Mouse (Mus musculus): ENCODE data around the gene Grin3a. TPM values are rescaled to one million over a fixed set of nuclear protein-coding genes. Genes with fewer than 3 reads are reported as not detected.
A peak's percentile ranks its signal among the peaks of the same experiment; 100 is the strongest.

Gene Grin3a
- polyA plus RNA-seq, 1 experiment = 0.05 TPM

DNA sequence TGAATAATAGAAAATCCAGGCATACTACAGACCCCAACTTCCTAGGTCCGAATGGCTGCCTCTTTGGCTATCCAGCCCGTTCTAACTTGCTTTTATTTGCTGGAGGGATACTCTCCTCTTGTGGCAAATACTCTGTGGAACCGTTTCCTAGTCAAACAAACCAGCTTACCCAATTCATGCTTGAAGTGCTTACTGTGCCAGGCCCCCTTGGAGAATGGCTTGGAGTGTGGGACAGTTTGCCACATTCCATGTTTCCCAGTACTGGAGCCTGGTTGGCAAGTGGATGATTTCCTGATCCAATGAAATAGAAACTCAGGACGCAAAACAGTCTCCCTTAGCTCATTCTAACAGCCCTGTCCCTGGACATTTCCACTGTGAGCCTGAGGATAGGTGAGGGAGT, 183.3 kb downstream of the Grin3a start:
- Histone ChIP-seq H3K36me3 (ENCODE audit: control insufficient read depth, insufficient read depth, low read length) (peaks cover 29% of the 10 kb centered on the region), H3K27me3 (ENCODE audit: control insufficient read depth, insufficient read depth, low read length) (no peaks in the 10 kb centered on the region), H3K27ac (ENCODE audit: control insufficient read depth, insufficient read depth, low read length) (no peak overlapping the region), H3K4me3 (ENCODE audit: control insufficient read depth, insufficient read depth, low read length) (no peak overlapping the region), H3K4me1 (replicated peaks; ENCODE audit: control insufficient read depth, insufficient read depth, low read length) (no peaks in the 10 kb centered on the region)
- no peak for DNase-seq
- 97% methylated on average over 4 of the region's 4 CpGs for WGBS
- TF ChIP-seq POLR2A (IDR thresholded peaks at IDR 0.05; ENCODE audit: control insufficient read depth, extremely low read depth, insufficient read depth, low read length, poor library complexity) (no peak), CTCF (IDR thresholded peaks at IDR 0.05; ENCODE audit: borderline replicate concordance, control insufficient read depth, extremely low read depth, insufficient read depth, low read length, poor library complexity) (no peak)

DNA sequence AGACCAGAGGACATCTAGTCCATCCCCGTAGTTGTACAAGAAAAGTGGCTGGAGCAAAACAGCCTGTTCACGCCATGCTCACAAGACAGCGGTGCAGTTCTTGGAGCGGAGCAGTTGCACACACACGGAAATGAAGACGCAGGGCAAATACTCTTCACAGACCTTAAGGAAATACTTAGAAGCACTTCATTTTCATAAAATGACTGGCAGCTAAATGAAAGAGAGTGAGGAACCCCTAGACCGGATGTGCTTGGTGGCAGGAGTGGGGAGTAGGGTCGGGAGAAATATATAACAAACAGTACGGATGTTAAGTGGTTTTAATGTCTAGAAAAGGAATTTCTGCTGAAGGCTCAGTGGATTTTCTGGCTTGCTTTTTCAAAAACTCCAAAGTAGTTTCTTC, 183.9 kb downstream of the Grin3a start:
- Histone ChIP-seq H3K4me1 (replicated peaks; ENCODE audit: control insufficient read depth, insufficient read depth, low read length) (no peaks in the 10 kb centered on the region), H3K27me3 (ENCODE audit: control insufficient read depth, insufficient read depth, low read length) (no peaks in the 10 kb centered on the region), H3K27ac (ENCODE audit: control insufficient read depth, insufficient read depth, low read length) (no peak overlapping the region), H3K4me3 (ENCODE audit: control insufficient read depth, insufficient read depth, low read length) (no peak overlapping the region), H3K36me3 (ENCODE audit: control insufficient read depth, insufficient read depth, low read length) (peaks cover 34% of the 10 kb centered on the region)
- WGBS = 95% methylated on average over 9 of the region's 9 CpGs
- TF ChIP-seq CTCF (IDR thresholded peaks at IDR 0.05; ENCODE audit: borderline replicate concordance, control insufficient read depth, extremely low read depth, insufficient read depth, low read length, poor library complexity) = no peak
- TF ChIP-seq POLR2A (IDR thresholded peaks at IDR 0.05; ENCODE audit: control insufficient read depth, extremely low read depth, insufficient read depth, low read length, poor library complexity) = no peak
- no peak for DNase-seq

DNA sequence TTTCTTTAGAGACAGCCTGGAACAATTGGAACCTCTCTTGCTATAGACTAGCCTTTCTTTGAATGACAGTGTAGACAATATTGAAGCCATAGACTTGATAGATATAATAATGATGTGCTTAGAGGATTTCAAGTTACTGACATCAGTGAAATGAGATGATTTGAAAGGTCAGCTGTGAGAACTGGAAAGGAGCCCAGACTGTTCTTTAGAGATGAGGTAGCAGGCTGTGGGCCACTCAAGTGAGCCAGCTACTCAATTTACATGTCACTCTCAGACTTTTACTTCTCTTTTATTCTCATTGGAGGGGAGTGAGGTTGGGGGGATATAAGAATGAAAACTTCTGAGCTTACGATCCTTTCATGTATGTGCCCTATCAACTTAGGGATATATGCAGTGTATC, 186.1 kb downstream of the Grin3a start:
- H3K4me1 ChIP-seq (replicated peaks; ENCODE audit: control insufficient read depth, insufficient read depth, low read length) = no peaks in the 10 kb centered on the region
- no peak for DNase-seq
- peaks cover 53% of the 10 kb centered on the region for H3K36me3 ChIP-seq (ENCODE audit: control insufficient read depth, insufficient read depth, low read length)
- TF ChIP-seq POLR2A (IDR thresholded peaks at IDR 0.05; ENCODE audit: control insufficient read depth, extremely low read depth, insufficient read depth, low read length, poor library complexity) (no peak), CTCF (IDR thresholded peaks at IDR 0.05; ENCODE audit: borderline replicate concordance, control insufficient read depth, extremely low read depth, insufficient read depth, low read length, poor library complexity) (no peak)
- no peaks in the 10 kb centered on the region for H3K27me3 ChIP-seq (ENCODE audit: control insufficient read depth, insufficient read depth, low read length)
- H3K27ac ChIP-seq (ENCODE audit: control insufficient read depth, insufficient read depth, low read length) = no peak overlapping the region
- H3K4me3 ChIP-seq (ENCODE audit: control insufficient read depth, insufficient read depth, low read length) = no peak overlapping the region
- 90% methylated on average over 1 of the region's 1 CpGs for WGBS

DNA sequence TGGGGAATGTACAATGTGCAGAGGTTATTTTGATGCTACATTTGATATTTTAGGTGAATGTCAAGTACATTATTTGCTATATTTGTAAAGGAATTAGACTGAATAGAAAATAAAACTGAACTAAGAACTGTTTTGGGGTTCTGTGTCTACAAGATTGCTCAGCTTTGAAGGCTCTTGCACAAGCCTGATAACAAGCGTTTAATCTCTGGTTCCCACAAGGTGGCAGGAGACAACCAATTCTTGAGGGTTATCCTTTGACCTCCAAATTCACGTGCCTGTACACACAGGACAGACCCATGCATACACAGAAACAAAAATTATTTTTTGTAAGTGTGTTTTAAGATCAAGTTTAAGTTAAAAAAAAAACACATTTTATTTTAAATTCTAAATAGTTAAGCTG, 205.6 kb downstream of the Grin3a start:
- H3K4me3 ChIP-seq (ENCODE audit: control insufficient read depth, insufficient read depth, low read length) = no peak overlapping the region
- WGBS = 86% methylated on average over 2 of the region's 2 CpGs
- H3K36me3 ChIP-seq (ENCODE audit: control insufficient read depth, insufficient read depth, low read length) = peaks cover 67% of the 10 kb centered on the region
- TF ChIP-seq CTCF (IDR thresholded peaks at IDR 0.05; ENCODE audit: borderline replicate concordance, control insufficient read depth, extremely low read depth, insufficient read depth, low read length, poor library complexity) = no peak
- no peak for TF ChIP-seq POLR2A (IDR thresholded peaks at IDR 0.05; ENCODE audit: control insufficient read depth, extremely low read depth, insufficient read depth, low read length, poor library complexity)
- H3K4me1 ChIP-seq (replicated peaks; ENCODE audit: control insufficient read depth, insufficient read depth, low read length) = no peaks in the 10 kb centered on the region
- no peaks in the 10 kb centered on the region for H3K27me3 ChIP-seq (ENCODE audit: control insufficient read depth, insufficient read depth, low read length)
- DNase-seq = no peak
- H3K27ac ChIP-seq (ENCODE audit: control insufficient read depth, insufficient read depth, low read length) = no peak overlapping the region

DNA sequence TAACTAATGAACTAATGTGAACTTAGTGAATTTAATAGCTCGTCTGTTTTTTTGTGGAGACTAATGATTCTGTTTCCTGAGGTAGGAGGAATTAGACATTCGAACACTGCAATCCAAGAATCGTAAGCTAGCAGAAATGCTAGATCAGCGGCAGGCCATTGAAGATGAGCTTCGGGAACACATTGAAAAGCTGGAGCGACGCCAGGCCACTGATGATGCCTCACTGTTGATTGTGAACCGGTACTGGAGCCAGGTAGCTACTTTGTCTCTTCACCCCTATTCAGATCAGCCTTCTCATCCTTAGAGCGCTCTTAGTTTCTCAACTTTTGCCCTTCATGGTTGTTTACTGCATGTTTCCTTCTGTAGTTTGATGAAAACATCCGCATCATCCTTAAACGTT, 207.7 kb downstream of the Grin3a start:
- H3K4me1 ChIP-seq (replicated peaks; ENCODE audit: control insufficient read depth, insufficient read depth, low read length) = no peaks in the 10 kb centered on the region
- H3K4me3 ChIP-seq (ENCODE audit: control insufficient read depth, insufficient read depth, low read length) = no peak overlapping the region
- 92% methylated on average over 11 of the region's 11 CpGs for WGBS
- H3K27ac ChIP-seq (ENCODE audit: control insufficient read depth, insufficient read depth, low read length) = no peak overlapping the region
- no peak for DNase-seq
- no peaks in the 10 kb centered on the region for H3K27me3 ChIP-seq (ENCODE audit: control insufficient read depth, insufficient read depth, low read length)
- TF ChIP-seq POLR2A (IDR thresholded peaks at IDR 0.05; ENCODE audit: control insufficient read depth, extremely low read depth, insufficient read depth, low read length, poor library complexity) (no peak), CTCF (IDR thresholded peaks at IDR 0.05; ENCODE audit: borderline replicate concordance, control insufficient read depth, extremely low read depth, insufficient read depth, low read length, poor library complexity) (no peak)
- H3K36me3 ChIP-seq (ENCODE audit: control insufficient read depth, insufficient read depth, low read length) = peaks cover 49% of the 10 kb centered on the region

DNA sequence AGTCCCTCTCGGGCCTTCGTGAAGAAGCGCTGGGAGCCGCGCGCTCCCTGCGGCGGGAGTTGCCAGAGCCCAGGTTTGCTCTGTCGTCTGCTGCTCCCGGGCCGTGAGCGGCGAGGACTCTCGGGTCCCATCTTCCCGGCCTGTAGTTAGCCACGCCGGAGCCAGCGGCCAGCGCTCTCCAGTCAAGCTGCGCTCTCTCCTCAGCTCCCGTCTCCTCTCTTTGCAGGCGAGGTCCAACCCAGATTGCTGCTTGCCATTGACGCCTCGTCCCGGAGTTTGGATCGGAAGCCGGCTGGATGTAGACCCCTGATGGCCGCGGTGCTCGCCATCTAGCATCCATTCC, 213.4 kb downstream of the Grin3a start:
- TF ChIP-seq POLR2A (IDR thresholded peaks at IDR 0.05; ENCODE audit: control insufficient read depth, extremely low read depth, insufficient read depth, low read length, poor library complexity) = no peak
- TF ChIP-seq CTCF (IDR thresholded peaks at IDR 0.05; ENCODE audit: borderline replicate concordance, control insufficient read depth, extremely low read depth, insufficient read depth, low read length, poor library complexity) = no peak
- Histone ChIP-seq H3K27ac (ENCODE audit: control insufficient read depth, insufficient read depth, low read length) (no peak overlapping the region), H3K4me1 (replicated peaks; ENCODE audit: control insufficient read depth, insufficient read depth, low read length) (no peaks in the 10 kb centered on the region), H3K27me3 (ENCODE audit: control insufficient read depth, insufficient read depth, low read length) (no peaks in the 10 kb centered on the region), H3K4me3 (ENCODE audit: control insufficient read depth, insufficient read depth, low read length) (peak overlapping the region; percentile 84), H3K36me3 (ENCODE audit: control insufficient read depth, insufficient read depth, low read length) (peaks cover 11% of the 10 kb centered on the region)
- WGBS = under 1% methylated on average over 30 of the region's 30 CpGs
- DNase-seq = no peak
